Mouse (Mus musculus) myocyte (in vitro differentiated cells): ENCODE results near the gene Pecr.

Experiments used
- CEBPB ChIP-seq: IDR thresholded peaks from 2 replicates; pipeline ENCODE4 v1.6.1; 2011; ENCODE audit warnings: mild to moderate bottlenecking, moderate library complexity; ENCODE audit not compliant: poor library complexity, insufficient read depth, severe bottlenecking
- E2F4 ChIP-seq: IDR thresholded peaks from one replicate; pipeline ENCODE4 v1.6.1; 2011; ENCODE audit warnings: mild to moderate bottlenecking, control low read depth, moderate library complexity; ENCODE audit not compliant: insufficient read depth
- MAX ChIP-seq: IDR thresholded peaks from one replicate; pipeline ENCODE4 v1.6.1; 2011; ENCODE audit warnings: low read depth, mild to moderate bottlenecking, control low read depth
- MYOD1 ChIP-seq, 3 experiments: IDR thresholded peaks; one replicate each; pipeline ENCODE4 v1.6.1; 2011; ENCODE audit warnings: control low read depth in 2 of 3, low read depth in 2 of 3, mild to moderate bottlenecking in 2 of 3, moderate library complexity in 1 of 3; ENCODE audit not compliant: insufficient read length in 2 of 3, control insufficient read depth in 1 of 3
- MYOG ChIP-seq, 3 experiments: IDR thresholded peaks; one replicate each; pipeline ENCODE4 v1.6.1; 2011; ENCODE audit warnings: control low read depth in 2 of 3, low read depth in 2 of 3, mild to moderate bottlenecking in 2 of 3; ENCODE audit not compliant: insufficient read length in 2 of 3, control insufficient read depth in 1 of 3, insufficient read depth in 1 of 3
- POLR2A ChIP-seq: IDR thresholded peaks from one replicate; pipeline ENCODE4 v1.6.1; 2011; ENCODE audit warnings: low read depth, mild to moderate bottlenecking, control low read depth, moderate library complexity; ENCODE audit not compliant: insufficient read length
- POLR2AphosphoS2 ChIP-seq: IDR thresholded peaks from one replicate; pipeline ENCODE4 v1.6.1; 2011; ENCODE audit warnings: low read depth, control low read depth; ENCODE audit not compliant: insufficient read length
- SRF ChIP-seq: IDR thresholded peaks from one replicate; pipeline ENCODE4 v1.6.1; 2011; ENCODE audit warnings: low read depth; ENCODE audit not compliant: control insufficient read depth, insufficient read length
- TCF12 ChIP-seq: IDR thresholded peaks from one replicate; pipeline ENCODE4 v1.6.1; 2011; ENCODE audit warnings: mild to moderate bottlenecking, control low read depth; ENCODE audit not compliant: poor library complexity, insufficient read depth, severe bottlenecking
- USF1 ChIP-seq: IDR thresholded peaks from one replicate; pipeline ENCODE4 v1.6.1; 2011; ENCODE audit warnings: low read depth, mild to moderate bottlenecking, control low read depth, moderate library complexity

DNA sequence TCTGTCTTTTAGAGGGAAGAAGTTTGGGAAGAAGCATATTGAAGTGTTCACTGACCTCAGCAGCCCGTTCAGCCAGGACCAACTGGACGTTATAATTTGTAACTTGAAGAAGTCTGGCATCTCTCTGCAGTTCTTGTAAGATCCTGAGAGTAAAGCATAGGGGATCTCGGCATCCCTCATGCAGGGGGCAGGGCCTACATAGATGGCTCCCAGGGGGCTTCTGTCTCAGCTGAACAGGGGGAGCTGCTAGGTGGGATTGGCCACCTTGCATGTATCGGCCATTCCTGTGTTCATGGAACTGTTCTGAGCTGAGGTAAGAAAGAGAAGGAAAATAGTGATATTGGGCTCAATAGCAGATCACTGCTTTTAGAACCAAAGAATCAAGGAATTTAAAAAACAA is 31.3 kb upstream of the Pecr start:
- TF ChIP-seq POLR2A (no peak), MAX (no peak), SRF (no peak), CEBPB (no peak), MYOD1 (IDR thresholded peaks at IDR 0.05; ENCODE audit: control insufficient read depth in 1 of 3, insufficient read length in 2 of 3, low read depth in 2 of 3) (no peak), USF1 (no peak), E2F4 (no peak), POLR2AphosphoS2 (no peak), TCF12 (no peak), MYOG (IDR thresholded peaks at IDR 0.05; ENCODE audit: control insufficient read depth in 1 of 3, insufficient read depth in 1 of 3, insufficient read length in 2 of 3, low read depth in 2 of 3) (no peak)
